Mouse (Mus musculus): Measurements from ENCODE around the gene Ercc5. TPM values are rescaled to one million over a fixed set of nuclear protein-coding genes. Genes with fewer than 3 reads are reported as not detected.

The Ercc5 gene
- polyA plus RNA-seq, 1 experiment: 2.7 TPM

GRCm38 (mm10) chr1:44172656-44173055 lies 25.1 kb downstream of the Ercc5 start:
- DNase-seq (ENCODE audit: low read depth in 1 of 2, low spot score in 2 of 2): no peak
- Histone ChIP-seq H3K4me1 (ENCODE audit: control insufficient read depth, insufficient read depth, insufficient read length) (no peaks in the 10 kb centered on the region), H3K27ac (ENCODE audit: insufficient read depth, low read length) (no peak overlapping the region), H3K36me3 (ENCODE audit: control insufficient read depth, insufficient read depth, low read length) (peaks cover 18% of the 10 kb centered on the region), H3K4me3 (ENCODE audit: extremely low read depth, insufficient read depth, insufficient read length) (no peak overlapping the region), H3K27me3 (ENCODE audit: control insufficient read depth, insufficient read depth, low read length) (no peaks in the 10 kb centered on the region)
- 95% methylated on average over 4 of the region's 4 CpGs for WGBS
- no peak for TF ChIP-seq POLR2A (IDR thresholded peaks at IDR 0.05; ENCODE audit: low read depth, low read length)

- 87% methylated on average over 8 of the region's 8 CpGs for WGBS
- no peaks in the 10 kb centered on the region for H3K27me3 ChIP-seq (ENCODE audit: control insufficient read depth, insufficient read depth, low read length)
- H3K36me3 ChIP-seq (ENCODE audit: control insufficient read depth, insufficient read depth, low read length): peaks cover 19% of the 10 kb centered on the region
- no peak overlapping the region for H3K27ac ChIP-seq (ENCODE audit: insufficient read depth, low read length)
- DNase-seq (ENCODE audit: low read depth in 1 of 2, low spot score in 2 of 2): no peak
- H3K4me3 ChIP-seq (ENCODE audit: extremely low read depth, insufficient read depth, insufficient read length): no peak overlapping the region
- no peak for TF ChIP-seq POLR2A (IDR thresholded peaks at IDR 0.05; ENCODE audit: low read depth, low read length)
- TF ChIP-seq CTCF (IDR thresholded peaks at IDR 0.05; ENCODE audit: extremely low read depth, insufficient read depth, insufficient read length, insufficient replicate concordance): no peak; the same call in 1 of the 2 replicates
- no peaks in the 10 kb centered on the region for H3K4me1 ChIP-seq (ENCODE audit: control insufficient read depth, insufficient read depth, insufficient read length)
Observed at GRCm38 (mm10) chr1:44173903-44174302, 26.4 kb downstream of the Ercc5 start.

- Histone ChIP-seq H3K27me3 (ENCODE audit: control insufficient read depth, insufficient read depth, low read length) (no peaks in the 10 kb centered on the region), H3K4me3 (ENCODE audit: extremely low read depth, insufficient read depth, insufficient read length) (no peak overlapping the region), H3K4me1 (ENCODE audit: control insufficient read depth, insufficient read depth, insufficient read length) (no peaks in the 10 kb centered on the region), H3K36me3 (ENCODE audit: control insufficient read depth, insufficient read depth, low read length) (peaks cover 19% of the 10 kb centered on the region), H3K27ac (ENCODE audit: insufficient read depth, low read length) (no peak overlapping the region)
- TF ChIP-seq CTCF (IDR thresholded peaks at IDR 0.05; ENCODE audit: extremely low read depth, insufficient read depth, insufficient read length, insufficient replicate concordance): no peak
- DNase-seq (ENCODE audit: low read depth in 1 of 2, low spot score in 2 of 2): no peak
- 89% methylated on average over 5 of the region's 5 CpGs for WGBS
Observed at GRCm38 (mm10) chr1:44178086-44178485, 30.5 kb downstream of the Ercc5 start.

- no peaks in the 10 kb centered on the region for H3K4me1 ChIP-seq (ENCODE audit: control insufficient read depth, insufficient read depth, insufficient read length)
- H3K27me3 ChIP-seq (ENCODE audit: control insufficient read depth, insufficient read depth, low read length): no peaks in the 10 kb centered on the region
- no peak overlapping the region for H3K27ac ChIP-seq (ENCODE audit: insufficient read depth, low read length)
- no peak overlapping the region for H3K4me3 ChIP-seq (ENCODE audit: extremely low read depth, insufficient read depth, insufficient read length)
- no peak for DNase-seq (ENCODE audit: low read depth in 1 of 2, low spot score in 2 of 2)
- H3K36me3 ChIP-seq (ENCODE audit: control insufficient read depth, insufficient read depth, low read length): peaks cover 2% of the 10 kb centered on the region; the same call in 1 of the 2 replicates
- TF ChIP-seq POLR2A (IDR thresholded peaks at IDR 0.05; ENCODE audit: low read depth, low read length): no peak
- TF ChIP-seq CTCF (IDR thresholded peaks at IDR 0.05; ENCODE audit: extremely low read depth, insufficient read depth, insufficient read length, insufficient replicate concordance): no peak
Observed at GRCm38 (mm10) chr1:44186396-44186795, 38.9 kb downstream of the Ercc5 start.

GRCm38 (mm10) chr1:44198273-44199171 lies 51.0 kb downstream of the Ercc5 start:
- H3K27me3 ChIP-seq (ENCODE audit: control insufficient read depth, insufficient read depth, low read length): peaks cover 4% of the 10 kb centered on the region
- no peak for TF ChIP-seq CTCF (IDR thresholded peaks at IDR 0.05; ENCODE audit: extremely low read depth, insufficient read depth, insufficient read length, insufficient replicate concordance)
- TF ChIP-seq POLR2A (IDR thresholded peaks at IDR 0.05; ENCODE audit: low read depth, low read length): no peak
- no peaks in the 10 kb centered on the region for H3K36me3 ChIP-seq (ENCODE audit: control insufficient read depth, insufficient read depth, low read length)
- 22% methylated on average over 47 of the region's 47 CpGs for WGBS
- no peak for DNase-seq (ENCODE audit: low read depth in 1 of 2, low spot score in 2 of 2)
- no peak overlapping the region for H3K27ac ChIP-seq (ENCODE audit: insufficient read depth, low read length)
- H3K4me1 ChIP-seq (ENCODE audit: control insufficient read depth, insufficient read depth, insufficient read length): peaks cover 2% of the 10 kb centered on the region; the same call in 1 of the 2 replicates
- no peak overlapping the region; the same call in 1 of the 2 replicates for H3K4me3 ChIP-seq (ENCODE audit: extremely low read depth, insufficient read depth, insufficient read length)

- Histone ChIP-seq H3K27me3 (ENCODE audit: control insufficient read depth, insufficient read depth, low read length) (peaks cover 4% of the 10 kb centered on the region), H3K27ac (ENCODE audit: insufficient read depth, low read length) (no peak overlapping the region), H3K4me1 (ENCODE audit: control insufficient read depth, insufficient read depth, insufficient read length) (peaks cover 2% of the 10 kb centered on the region; the same call in 1 of the 2 replicates), H3K4me3 (ENCODE audit: extremely low read depth, insufficient read depth, insufficient read length) (no peak overlapping the region), H3K36me3 (ENCODE audit: control insufficient read depth, insufficient read depth, low read length) (no peaks in the 10 kb centered on the region)
- TF ChIP-seq POLR2A (IDR thresholded peaks at IDR 0.05; ENCODE audit: low read depth, low read length): no peak
- no peak for TF ChIP-seq CTCF (IDR thresholded peaks at IDR 0.05; ENCODE audit: extremely low read depth, insufficient read depth, insufficient read length, insufficient replicate concordance)
- WGBS: 93% methylated on average over 15 of the region's 15 CpGs
- DNase-seq (ENCODE audit: low read depth in 1 of 2, low spot score in 2 of 2): no peak
Observed at GRCm38 (mm10) chr1:44202876-44203275, 55.3 kb downstream of the Ercc5 start.

GRCm38 (mm10) chr1:44214443-44214842 lies 66.9 kb downstream of the Ercc5 start:
- WGBS: 50% methylated on average over 2 of the region's 2 CpGs
- no peak for DNase-seq (ENCODE audit: low read depth in 1 of 2, low spot score in 2 of 2)
- TF ChIP-seq POLR2A (IDR thresholded peaks at IDR 0.05; ENCODE audit: low read depth, low read length) (no peak), CTCF (IDR thresholded peaks at IDR 0.05; ENCODE audit: extremely low read depth, insufficient read depth, insufficient read length, insufficient replicate concordance) (no peak)
- Histone ChIP-seq H3K4me1 (ENCODE audit: control insufficient read depth, insufficient read depth, insufficient read length) (no peaks in the 10 kb centered on the region), H3K36me3 (ENCODE audit: control insufficient read depth, insufficient read depth, low read length) (no peaks in the 10 kb centered on the region), H3K4me3 (ENCODE audit: extremely low read depth, insufficient read depth, insufficient read length) (no peak overlapping the region), H3K27me3 (ENCODE audit: control insufficient read depth, insufficient read depth, low read length) (no peaks in the 10 kb centered on the region), H3K27ac (ENCODE audit: insufficient read depth, low read length) (no peak overlapping the region)

All from spleen, adult 2 months (tissue).